15 mouse cellular contexts compared by ENCODE assay signal in genomic region chr5:36819742-36820141, GRCm38 (mm10). TPM values are rescaled to one million over a fixed set of nuclear protein-coding genes. Genes with fewer than 3 reads are reported as not detected.
"Had no signal": no experiment of that assay in that cellular context is flagged by ENCODE, and none has a peak within 500 bp of the region (broad histone marks: within the 10 kb centered on the region; RNA-seq: fewer than 3 reads in every experiment).

No protein-coding gene starts in this region.

- H3K27me3 ChIP-seq: heart, embryonic 12.5 days; hindbrain, embryonic 13.5 days; hindbrain, embryonic 15.5 days; kidney, embryonic 15.5 days; limb, embryonic 13.5 days; limb, embryonic 15.5 days; liver, embryonic 12.5 days had no signal

- H3K9ac ChIP-seq: heart, embryonic 12.5 days; hindbrain, embryonic 13.5 days; hindbrain, embryonic 15.5 days; kidney, embryonic 15.5 days; limb, embryonic 13.5 days; limb, embryonic 15.5 days; liver, embryonic 12.5 days; liver, embryonic 14.5 days had no signal

- DNase-seq: gastrocnemius, postnatal 36 days; kidney, adult 11 months had no signal

- H3K9me3 ChIP-seq: heart, embryonic 10.5 days; heart, embryonic 12.5 days; hindbrain, embryonic 13.5 days; hindbrain, embryonic 15.5 days; kidney, embryonic 15.5 days; limb, embryonic 13.5 days; limb, embryonic 15.5 days; liver, embryonic 12.5 days had no signal

- H3K4me3 ChIP-seq: heart, embryonic 10.5 days; heart, embryonic 12.5 days; hindbrain, embryonic 13.5 days; hindbrain, embryonic 15.5 days; kidney, embryonic 15.5 days; limb, embryonic 13.5 days; limb, embryonic 15.5 days; liver, embryonic 12.5 days had no signal

- H3K4me1 ChIP-seq: heart, embryonic 10.5 days; heart, embryonic 12.5 days; hindbrain, embryonic 13.5 days; hindbrain, embryonic 15.5 days; limb, embryonic 13.5 days; limb, embryonic 15.5 days; liver, embryonic 12.5 days had no signal

- ATAC-seq: liver, embryonic 12.5 days had no signal

- H3K4me2 ChIP-seq: heart, embryonic 12.5 days; hindbrain, embryonic 13.5 days; hindbrain, embryonic 15.5 days; kidney, embryonic 15.5 days; limb, embryonic 13.5 days; limb, embryonic 15.5 days; liver, embryonic 12.5 days had no signal

- H3K27ac ChIP-seq: heart, embryonic 10.5 days; hindbrain, embryonic 13.5 days; hindbrain, embryonic 15.5 days; kidney, embryonic 15.5 days; kidney, postnatal 0 days; limb, embryonic 13.5 days; limb, embryonic 15.5 days; liver, embryonic 12.5 days; liver, embryonic 14.5 days had no signal

RNA-seq across cellular contexts. Expression of gene Ppp2r2c, which starts 48.6 kb away (rescaled TPM):
- total RNA-seq: hematopoietic stem cell, adult 5-6 weeks had no signal
- polyA plus RNA-seq: heart, embryonic 14.5 days; liver, adult 2 months; liver, embryonic 14.5 days had no signal
